Mouse (Mus musculus) cortical plate, adult 2 months (tissue): ENCODE results near the gene Strn.

Experiments
- CTCF ChIP-seq: fragments of 200-500 bp; IDR thresholded peaks from 2 replicates; pipeline ENCODE4 v1.5.1; 2011; ENCODE audit warnings: mild to moderate bottlenecking, control low read depth, low read length; ENCODE audit not compliant: insufficient read depth; ENCODE audit errors: extremely low read depth
- POLR2A ChIP-seq: fragments of 200-500 bp; IDR thresholded peaks from 2 replicates; pipeline ENCODE4 v1.6.1; 2011; ENCODE audit warnings: mild to moderate bottlenecking, low read length, control low read depth; ENCODE audit not compliant: insufficient read depth; ENCODE audit errors: extremely low read depth

DNA sequence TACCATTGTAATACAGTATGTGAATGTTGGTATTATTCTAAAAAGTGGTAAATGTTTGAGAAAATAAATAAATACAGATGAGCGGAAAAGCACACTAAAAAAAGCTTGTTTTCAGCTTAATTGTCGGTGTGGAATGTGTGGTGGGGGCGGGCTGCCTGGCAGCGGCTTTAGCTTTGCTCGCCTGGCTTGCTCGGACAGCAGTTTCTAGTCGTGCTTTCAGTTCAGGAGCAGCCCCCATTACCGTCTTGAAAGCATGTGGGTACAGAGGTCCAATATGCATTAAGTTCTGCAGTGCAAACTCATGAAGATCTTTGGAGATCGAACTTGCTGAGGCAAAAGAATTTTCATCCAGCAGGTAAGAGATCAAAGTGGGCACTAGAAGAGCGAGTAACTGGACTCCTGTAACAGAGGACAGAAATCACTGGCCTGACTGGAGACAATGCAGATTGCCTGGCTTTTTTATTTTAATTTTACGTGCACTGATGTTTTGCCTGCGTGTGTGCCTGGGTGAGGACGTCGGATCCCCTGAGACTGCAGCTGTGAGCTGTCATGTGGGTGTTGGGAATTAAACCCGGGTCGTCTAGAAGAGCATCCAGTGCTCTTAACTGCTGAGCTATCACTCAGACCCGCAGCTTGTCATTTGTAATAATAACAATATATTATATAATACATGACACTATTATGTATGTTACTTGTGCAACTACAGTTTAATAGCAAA lies 16.1 kb upstream of the Strn start:
- no peak for TF ChIP-seq CTCF
- no peak for TF ChIP-seq POLR2A
